Mouse (Mus musculus) small intestine, adult 2 months (tissue): ENCODE measurements around the gene Cblb. TPM values are rescaled to one million over a fixed set of nuclear protein-coding genes. Genes with fewer than 3 reads are reported as not detected.

Source experiments
- H3K27ac ChIP-seq: fragments of 200-500 bp; 2 replicates; pipeline ENCODE4 v1.5.1; 2012; ENCODE audit warnings: low read depth, low read length, control low read depth, inconsistent platforms; ENCODE audit not compliant: insufficient read depth
- H3K27me3 ChIP-seq: fragments of 200-500 bp; 2 replicates; pipeline ENCODE4 v1.6.1; 2012; ENCODE audit warnings: mild to moderate bottlenecking, moderate library complexity, low read length, inconsistent platforms; ENCODE audit not compliant: control insufficient read depth, insufficient read depth
- H3K36me3 ChIP-seq: fragments of 200-500 bp; 2 replicates; pipeline ENCODE4 v1.6.1; 2012; ENCODE audit warnings: mild to moderate bottlenecking, low read length, control low read depth, inconsistent platforms; ENCODE audit not compliant: control insufficient read depth, insufficient read depth
- H3K4me1 ChIP-seq: fragments of 200-500 bp; 2 replicates; pipeline ENCODE4 v1.6.1; 2012; ENCODE audit warnings: low read length, inconsistent platforms, mixed read lengths; ENCODE audit not compliant: control insufficient read depth, insufficient read depth, insufficient read length
- H3K4me3 ChIP-seq: fragments of 200-500 bp; 2 replicates; pipeline ENCODE4 v1.5.1; 2012; ENCODE audit warnings: low read depth, mild to moderate bottlenecking, control low read depth, inconsistent platforms, low read length, moderate library complexity
- CTCF ChIP-seq: fragments of 200-500 bp; IDR thresholded peaks from 2 replicates; pipeline ENCODE4 v1.5.1; 2012; ENCODE audit warnings: low read depth, mild to moderate bottlenecking, control low read depth, inconsistent platforms, low read length, moderate library complexity, mixed read lengths; ENCODE audit not compliant: insufficient replicate concordance, insufficient read length; ENCODE audit errors: extremely low read depth
- POLR2A ChIP-seq: fragments of 200-500 bp; IDR thresholded peaks from 2 replicates; pipeline ENCODE4 v1.6.1; 2012; ENCODE audit warnings: low read depth, mild to moderate bottlenecking, control low read depth, inconsistent platforms, low read length, moderate library complexity
- WGBS: fragments of 180-500 bp; shearing (Covaris S2); methylation state at CpG from one replicate; pipeline ENCODE4 v1.1.7; 2018; 5-methylcytosine and 5-hydroxymethylcytosine counted together
- polyA plus RNA-seq: library from polyadenylated mRNA; depleted of rRNA; stranded (reverse); fragments of >200 nt; gene quantifications from 2 replicates; pipeline ENCODE4 v1.2.3, GENCODE M21; 2012

Cblb gene
- polyA plus RNA-seq, 1 experiment, result 4.7 TPM

GRCm38 (mm10) chr16:52182057-52182456, 151.0 kb downstream of the Cblb start:
- 50% methylated on average over 7 of the region's 7 CpGs for WGBS
- TF ChIP-seq POLR2A (no peak), CTCF (peak; percentile 50; the same call in 1 of the 2 replicates)
- Histone ChIP-seq H3K4me3 (no peak overlapping the region), H3K27ac (no peak overlapping the region), H3K27me3 (no peaks in the 10 kb centered on the region), H3K4me1 (no peaks in the 10 kb centered on the region), H3K36me3 (peaks cover 8% of the 10 kb centered on the region; the same call in 1 of the 2 replicates)

- Histone ChIP-seq H3K4me1 (no peaks in the 10 kb centered on the region), H3K36me3 (peaks cover 11% of the 10 kb centered on the region)
- WGBS, result 92% methylated on average over 10 of the region's 10 CpGs
These were observed 153.3 kb downstream of the Cblb start for GRCm38 (mm10) chr16:52184350-52184749.

GRCm38 (mm10) chr16:52186731-52187130, 155.7 kb downstream of the Cblb start:
- Histone ChIP-seq H3K4me1 (no peaks in the 10 kb centered on the region), H3K4me3 (no peak overlapping the region), H3K27ac (no peak overlapping the region), H3K36me3 (peaks cover 17% of the 10 kb centered on the region), H3K27me3 (no peaks in the 10 kb centered on the region)
- TF ChIP-seq CTCF (no peak), POLR2A (no peak)
- 68% methylated on average over 10 of the region's 10 CpGs for WGBS

More at GRCm38 (mm10) chr16:52184350-52184749, 153.3 kb downstream of the Cblb start:
- H3K27me3 ChIP-seq, result no peaks in the 10 kb centered on the region
- H3K4me3 ChIP-seq, result no peak overlapping the region
- H3K27ac ChIP-seq, result no peak overlapping the region
- no peak for TF ChIP-seq CTCF
- no peak for TF ChIP-seq POLR2A

- H3K27ac ChIP-seq, result no peak overlapping the region
- peaks cover 16% of the 10 kb centered on the region for H3K36me3 ChIP-seq
- H3K4me3 ChIP-seq, result no peak overlapping the region
- H3K4me1 ChIP-seq, result no peaks in the 10 kb centered on the region
- WGBS, result 67% methylated on average over 2 of the region's 2 CpGs
- TF ChIP-seq POLR2A (no peak), CTCF (peak; percentile 10; the same call in 1 of the 2 replicates)
- no peaks in the 10 kb centered on the region for H3K27me3 ChIP-seq
These were observed 158.1 kb downstream of the Cblb start for GRCm38 (mm10) chr16:52189103-52189502.

- Histone ChIP-seq H3K27ac (no peak overlapping the region), H3K36me3 (peaks cover 20% of the 10 kb centered on the region), H3K27me3 (no peaks in the 10 kb centered on the region), H3K4me1 (no peaks in the 10 kb centered on the region), H3K4me3 (no peak overlapping the region)
- TF ChIP-seq CTCF (no peak), POLR2A (no peak)
- 86% methylated on average over 5 of the region's 5 CpGs for WGBS
These were observed 159.7 kb downstream of the Cblb start for GRCm38 (mm10) chr16:52190714-52191113.

GRCm38 (mm10) chr16:52194040-52194439, 163.0 kb downstream of the Cblb start:
- 95% methylated on average over 5 of the region's 5 CpGs for WGBS
- no peak overlapping the region for H3K4me3 ChIP-seq
- TF ChIP-seq POLR2A (no peak), CTCF (no peak)
- H3K27ac ChIP-seq, result no peak overlapping the region
- H3K27me3 ChIP-seq, result no peaks in the 10 kb centered on the region
- H3K36me3 ChIP-seq, result peaks cover 15% of the 10 kb centered on the region
- H3K4me1 ChIP-seq, result no peaks in the 10 kb centered on the region

- Histone ChIP-seq H3K36me3 (peaks cover 13% of the 10 kb centered on the region), H3K4me1 (no peaks in the 10 kb centered on the region), H3K4me3 (no peak overlapping the region), H3K27ac (no peak overlapping the region), H3K27me3 (no peaks in the 10 kb centered on the region)
- TF ChIP-seq POLR2A (no peak), CTCF (no peak)
- WGBS, result 90% methylated on average over 3 of the region's 3 CpGs
These were observed 163.8 kb downstream of the Cblb start for GRCm38 (mm10) chr16:52194866-52195265.

- Histone ChIP-seq H3K4me1 (no peaks in the 10 kb centered on the region), H3K36me3 (peaks cover 12% of the 10 kb centered on the region; the same call in 1 of the 2 replicates), H3K4me3 (no peak overlapping the region), H3K27ac (no peak overlapping the region), H3K27me3 (no peaks in the 10 kb centered on the region)
- no peak for TF ChIP-seq POLR2A
- 83% methylated on average over 7 of the region's 7 CpGs for WGBS
These were observed 169.1 kb downstream of the Cblb start for GRCm38 (mm10) chr16:52200107-52200506.
